Mouse (Mus musculus): ENCODE data around the gene Zbtb12.

- no peak for TF ChIP-seq CTCF (IDR thresholded peaks at IDR 0.05)
- TF ChIP-seq EP300 (IDR thresholded peaks at IDR 0.05) = no peak
Measured at GRCm38 (mm10) chr17:34838785-34839184, 40.5 kb upstream of the Zbtb12 start.
